Mouse (Mus musculus) liver, embryonic 15.5 days (tissue): ENCODE data around the gene Gm49325. TPM values are rescaled to one million over a fixed set of nuclear protein-coding genes. Genes with fewer than 3 reads are reported as not detected.

Experiments used
- ATAC-seq: fragments of 200-750 bp; cut with Nextera tagmentation; 2 replicates; pipeline ENCODE4 v1.8.0; 2017; ENCODE audit warnings: moderate number of reproducible peaks, mild to moderate bottlenecking, moderate library complexity; ENCODE audit not compliant: insufficient read depth
- H3K27ac ChIP-seq: fragments of 300-500 bp; sonication (generic); replicated peaks from 2 replicates; pipeline ENCODE4 v1.5.1; 2015; ENCODE audit warnings: mild to moderate bottlenecking, inconsistent platforms
- H3K27me3 ChIP-seq: fragments of 300-500 bp; sonication (generic); 2 replicates; pipeline ENCODE4 v1.6.1; 2015; ENCODE audit warnings: mild to moderate bottlenecking, inconsistent platforms
- H3K36me3 ChIP-seq: fragments of 300-500 bp; sonication (generic); replicated peaks from 2 replicates; pipeline ENCODE4 v1.6.1; 2015; ENCODE audit warnings: moderate library complexity, mild to moderate bottlenecking, inconsistent platforms
- H3K4me1 ChIP-seq: fragments of 300-500 bp; sonication (generic); replicated peaks from 2 replicates; pipeline ENCODE4 v1.6.1; 2015; ENCODE audit warnings: inconsistent platforms
- H3K4me2 ChIP-seq: fragments of 300-500 bp; sonication (generic); 2 replicates; pipeline ENCODE4 v1.6.1; 2015; ENCODE audit warnings: moderate library complexity, mild to moderate bottlenecking, inconsistent platforms
- H3K4me3 ChIP-seq: fragments of 300-500 bp; sonication (generic); replicated peaks from 2 replicates; pipeline ENCODE4 v1.5.1; 2015; ENCODE audit warnings: mild to moderate bottlenecking, inconsistent platforms
- H3K9ac ChIP-seq: fragments of 300-500 bp; sonication (generic); 2 replicates; pipeline ENCODE4 v1.6.1; 2015; ENCODE audit warnings: moderate library complexity, mild to moderate bottlenecking, inconsistent platforms
- H3K9me3 ChIP-seq: fragments of 300-500 bp; sonication (generic); replicated peaks from 2 replicates; pipeline ENCODE4 v1.6.1; 2016; ENCODE audit warnings: inconsistent platforms
- WGBS: fragments of 180-500 bp; shearing (Covaris S2); methylation state at CpG from one replicate; pipeline ENCODE4 v1.1.7; 2015; ENCODE audit warnings: mixed read lengths; ENCODE audit not compliant: insufficient replicate concordance; 5-methylcytosine and 5-hydroxymethylcytosine counted together
- polyA plus RNA-seq: library from polyadenylated mRNA; unstranded; fragments of >200 nt; fragmentation: Nextera tagmentation; extraction: Ambion mirVana; gene quantifications from 2 replicates; pipeline ENCODE4 v1.2.1, GENCODE M21; 2015

Gene Gm49325
- polyA plus RNA-seq, 1 experiment from 2014 or later = 0.82 TPM

GRCm38 (mm10) chr10:77610221-77610961 lies 4.4 kb downstream of the Gm49325 start:
- WGBS = 82% methylated on average over 8 of the region's 8 CpGs
- Histone ChIP-seq H3K36me3 (peaks cover 70% of the 10 kb centered on the region), H3K27ac (peak overlapping the region; percentile 48; the same call in 1 of the 2 replicates), H3K27me3 (no peaks in the 10 kb centered on the region), H3K4me3 (no peak overlapping the region), H3K4me2 (no peak overlapping the region), H3K9me3 (no peaks in the 10 kb centered on the region), H3K9ac (no peak overlapping the region), H3K4me1 (peaks cover 54% of the 10 kb centered on the region)
- no peak for ATAC-seq

- Histone ChIP-seq H3K4me2 (no peak overlapping the region), H3K9ac (no peak overlapping the region), H3K36me3 (peaks cover 89% of the 10 kb centered on the region), H3K27ac (peak overlapping the region; percentile 66), H3K9me3 (no peaks in the 10 kb centered on the region), H3K27me3 (no peaks in the 10 kb centered on the region), H3K4me3 (no peak overlapping the region), H3K4me1 (peaks cover 40% of the 10 kb centered on the region)
- 50% methylated on average over 3 of the region's 3 CpGs for WGBS
- no peak for ATAC-seq
These were observed 7.4 kb downstream of the Gm49325 start for GRCm38 (mm10) chr10:77613409-77613808.

- H3K36me3 ChIP-seq = peaks cover 75% of the 10 kb centered on the region
- no peak for ATAC-seq
- no peak overlapping the region for H3K4me2 ChIP-seq
- no peaks in the 10 kb centered on the region for H3K9me3 ChIP-seq
- no peaks in the 10 kb centered on the region for H3K27me3 ChIP-seq
- H3K4me1 ChIP-seq = peaks cover 27% of the 10 kb centered on the region
- no peak overlapping the region for H3K4me3 ChIP-seq
- no peak overlapping the region for H3K9ac ChIP-seq
- WGBS = 73% methylated on average over 8 of the region's 8 CpGs
- no peak overlapping the region for H3K27ac ChIP-seq
These were observed 9.7 kb downstream of the Gm49325 start for GRCm38 (mm10) chr10:77615647-77616046.

- H3K4me3 ChIP-seq = no peak overlapping the region
- WGBS = 85% methylated on average over 9 of the region's 9 CpGs
- no peak for ATAC-seq
- no peak overlapping the region for H3K4me2 ChIP-seq
- no peaks in the 10 kb centered on the region for H3K9me3 ChIP-seq
- H3K36me3 ChIP-seq = peaks cover 70% of the 10 kb centered on the region
- H3K27me3 ChIP-seq = no peaks in the 10 kb centered on the region
- H3K4me1 ChIP-seq = peaks cover 24% of the 10 kb centered on the region
- no peak overlapping the region for H3K9ac ChIP-seq
- H3K27ac ChIP-seq = peak overlapping the region; percentile 65
These were observed 10.2 kb downstream of the Gm49325 start for GRCm38 (mm10) chr10:77616166-77616565.

GRCm38 (mm10) chr10:77616926-77617325 lies 10.9 kb downstream of the Gm49325 start:
- no peak overlapping the region for H3K4me2 ChIP-seq
- H3K27ac ChIP-seq = peak overlapping the region; percentile 39; the same call in 1 of the 2 replicates
- no peak overlapping the region for H3K4me3 ChIP-seq
- peaks cover 32% of the 10 kb centered on the region for H3K4me1 ChIP-seq
- no peaks in the 10 kb centered on the region for H3K9me3 ChIP-seq
- peak; percentile 41; the same call in 1 of the 2 replicates for ATAC-seq
- H3K36me3 ChIP-seq = peaks cover 62% of the 10 kb centered on the region
- no peak overlapping the region for H3K9ac ChIP-seq
- 78% methylated on average over 7 of the region's 7 CpGs for WGBS
- H3K27me3 ChIP-seq = no peaks in the 10 kb centered on the region

GRCm38 (mm10) chr10:77621546-77621945 lies 15.5 kb downstream of the Gm49325 start:
- Histone ChIP-seq H3K36me3 (peaks cover 31% of the 10 kb centered on the region), H3K4me3 (peak overlapping the region; percentile 95), H3K9me3 (no peaks in the 10 kb centered on the region), H3K27ac (peak overlapping the region; percentile 96), H3K9ac (peak overlapping the region; percentile 98), H3K4me2 (peak overlapping the region; percentile 88), H3K4me1 (peaks cover 57% of the 10 kb centered on the region), H3K27me3 (no peaks in the 10 kb centered on the region)
- WGBS = 63% methylated on average over 8 of the region's 8 CpGs
- ATAC-seq = 0 out of 2 replicates have a peak, but pooled peaks have one; percentile 0

- peak; percentile 91 for ATAC-seq
- H3K27me3 ChIP-seq = no peaks in the 10 kb centered on the region
- peaks cover 24% of the 10 kb centered on the region for H3K36me3 ChIP-seq
- H3K9me3 ChIP-seq = no peaks in the 10 kb centered on the region
- peak within 1 kb of the TSS; percentile 98 for H3K9ac ChIP-seq
- H3K4me1 ChIP-seq = peaks cover 61% of the 10 kb centered on the region
- H3K27ac ChIP-seq = peak within 1 kb of the TSS; percentile 96
- peak within 1 kb of the TSS; percentile 95 for H3K4me3 ChIP-seq
- under 1% methylated on average over 95 of the region's 96 CpGs for WGBS
- peak within 1 kb of the TSS; percentile 88 for H3K4me2 ChIP-seq
These were observed 16.3 kb downstream of the Gm49325 start, which contains the start of gene Ube2g2 for GRCm38 (mm10) chr10:77622055-77622988. Gene Ube2g2 (plus strand): TSS chr10:77622275.

GRCm38 (mm10) chr10:77623069-77623492 lies 17.1 kb downstream of the Gm49325 start:
- H3K9me3 ChIP-seq = no peaks in the 10 kb centered on the region
- peaks cover 18% of the 10 kb centered on the region for H3K36me3 ChIP-seq
- peak overlapping the region; percentile 88 for H3K4me2 ChIP-seq
- peak overlapping the region; percentile 95 for H3K4me3 ChIP-seq
- peaks cover 60% of the 10 kb centered on the region for H3K4me1 ChIP-seq
- H3K27me3 ChIP-seq = no peaks in the 10 kb centered on the region
- peak overlapping the region; percentile 96 for H3K27ac ChIP-seq
- peak overlapping the region; percentile 98 for H3K9ac ChIP-seq
- 11% methylated on average over 8 of the region's 8 CpGs for WGBS
- ATAC-seq = no peak

- 0 out of 2 replicates have a peak overlapping the region, but pooled peaks have one; percentile 15 for H3K9ac ChIP-seq
- H3K4me1 ChIP-seq = peaks cover 57% of the 10 kb centered on the region
- H3K4me3 ChIP-seq = peak overlapping the region; percentile 95
- no peaks in the 10 kb centered on the region for H3K9me3 ChIP-seq
- peaks cover 22% of the 10 kb centered on the region for H3K36me3 ChIP-seq
- peak overlapping the region; percentile 96 for H3K27ac ChIP-seq
- WGBS = 78% methylated on average over 10 of the region's 10 CpGs
- no peak for ATAC-seq
- no peaks in the 10 kb centered on the region for H3K27me3 ChIP-seq
- H3K4me2 ChIP-seq = peak overlapping the region; percentile 88
These were observed 17.8 kb downstream of the Gm49325 start for GRCm38 (mm10) chr10:77623639-77624400.

GRCm38 (mm10) chr10:77624570-77624995 lies 18.6 kb downstream of the Gm49325 start:
- no peaks in the 10 kb centered on the region for H3K27me3 ChIP-seq
- H3K9me3 ChIP-seq = no peaks in the 10 kb centered on the region
- peaks cover 61% of the 10 kb centered on the region for H3K4me1 ChIP-seq
- 68% methylated on average over 7 of the region's 7 CpGs for WGBS
- H3K4me3 ChIP-seq = no peak overlapping the region
- peaks cover 24% of the 10 kb centered on the region for H3K36me3 ChIP-seq
- peak overlapping the region; percentile 88 for H3K4me2 ChIP-seq
- ATAC-seq = no peak
- 0 out of 2 replicates have a peak overlapping the region, but pooled peaks have one; percentile 15 for H3K9ac ChIP-seq
- peak overlapping the region; percentile 38 for H3K27ac ChIP-seq
